Mouse (Mus musculus) intestine, embryonic 14.5 days (tissue): ENCODE results near the gene Mrgprg. TPM values are rescaled to one million over a fixed set of nuclear protein-coding genes. Genes with fewer than 3 reads are reported as not detected.

ENCODE experiments used
- ATAC-seq: fragments of 200-750 bp; cut with Nextera tagmentation; replicated peaks from 2 replicates; pipeline ENCODE4 v1.8.0; 2017; ENCODE audit warnings: low read depth, moderate number of reproducible peaks, moderate TSS enrichment, moderate library complexity; ENCODE audit not compliant: low FRiP score, low TSS enrichment
- DNase-seq: peaks from one replicate; pipeline ENCODE4 v3.0.0-alpha.2; 2018; ENCODE audit warnings: low spot score
- H3K27ac ChIP-seq: fragments of 300-500 bp; sonication (generic); 2 replicates; pipeline ENCODE4 v1.5.1; 2014; ENCODE audit warnings: low read depth, mild to moderate bottlenecking, control low read depth
- H3K27me3 ChIP-seq: fragments of 300-500 bp; sonication (generic); replicated peaks from 2 replicates; pipeline ENCODE4 v1.6.1; 2014; ENCODE audit warnings: low read length, control low read depth; ENCODE audit not compliant: control insufficient read depth, insufficient read depth
- H3K36me3 ChIP-seq: fragments of 300-500 bp; sonication (generic); 2 replicates; pipeline ENCODE4 v1.6.1; 2014; ENCODE audit warnings: low read length, control low read depth; ENCODE audit not compliant: control insufficient read depth, insufficient read depth
- H3K4me1 ChIP-seq: fragments of 300-500 bp; sonication (generic); replicated peaks from 2 replicates; pipeline ENCODE4 v1.6.1; 2014; ENCODE audit warnings: low read length, control low read depth, mixed read lengths; ENCODE audit not compliant: control insufficient read depth, insufficient read depth
- H3K4me2 ChIP-seq: fragments of 300-500 bp; sonication (generic); 2 replicates; pipeline ENCODE4 v1.6.1; 2014; ENCODE audit warnings: low read length
- H3K4me3 ChIP-seq: fragments of 300-500 bp; sonication (generic); 2 replicates; pipeline ENCODE4 v1.5.1; 2014; ENCODE audit warnings: low read depth, low read length, control low read depth, mixed read lengths
- H3K9ac ChIP-seq: fragments of 300-500 bp; sonication (generic); 2 replicates; pipeline ENCODE4 v1.6.1; 2014; ENCODE audit warnings: mild to moderate bottlenecking, low read length
- H3K9me3 ChIP-seq: fragments of 300-500 bp; sonication (generic); 2 replicates; pipeline ENCODE4 v1.6.1; 2016; ENCODE audit warnings: low read length, control low read depth; ENCODE audit not compliant: control insufficient read depth
- WGBS: fragments of 180-500 bp; shearing (Covaris S2); extraction: QIAGEN DNeasy Blood & Tissue Kit; methylation state at CpG from one replicate; pipeline ENCODE4 v1.1.7; 2014; 5-methylcytosine and 5-hydroxymethylcytosine counted together
- polyA plus RNA-seq: library from polyadenylated mRNA; unstranded; fragments of >200 nt; fragmentation: Nextera tagmentation; extraction: Ambion mirVana; gene quantifications from 2 replicates; pipeline ENCODE4 v1.2.1, GENCODE M21; 2014

The Mrgprg gene
- polyA plus RNA-seq, 1 experiment from 2014 or later: not detected

GRCm38 (mm10) chr7:143758956-143759355 is 7.8 kb downstream of the Mrgprg start:
- no peak for DNase-seq
- WGBS: 62% methylated on average over 3 of the region's 3 CpGs
- no peak overlapping the region for H3K27ac ChIP-seq

GRCm38 (mm10) chr7:143757696-143758095 is 9.1 kb downstream of the Mrgprg start:
- Histone ChIP-seq H3K4me3 (no peak overlapping the region), H3K27me3 (peaks cover 12% of the 10 kb centered on the region; the same call in 1 of the 2 replicates), H3K4me1 (0 out of 2 replicates have a peak, but pooled peaks cover 3% of the 10 kb centered on the region), H3K36me3 (no peaks in the 10 kb centered on the region), H3K9me3 (no peaks in the 10 kb centered on the region), H3K9ac (no peak overlapping the region), H3K27ac (no peak overlapping the region), H3K4me2 (no peak overlapping the region; the same call in 1 of the 2 replicates)
- ATAC-seq: no peak
- WGBS: 67% methylated on average over 3 of the region's 3 CpGs
- no peak for DNase-seq

More at GRCm38 (mm10) chr7:143758956-143759355, 7.8 kb downstream of the Mrgprg start:
- ATAC-seq: no peak
- no peaks in the 10 kb centered on the region for H3K9me3 ChIP-seq
- H3K9ac ChIP-seq: no peak overlapping the region
- H3K36me3 ChIP-seq: no peaks in the 10 kb centered on the region
- peaks cover 12% of the 10 kb centered on the region; the same call in 1 of the 2 replicates for H3K27me3 ChIP-seq
- 0 out of 2 replicates have a peak, but pooled peaks cover 3% of the 10 kb centered on the region for H3K4me1 ChIP-seq
- no peak overlapping the region for H3K4me3 ChIP-seq
- H3K4me2 ChIP-seq: no peak overlapping the region

DNA sequence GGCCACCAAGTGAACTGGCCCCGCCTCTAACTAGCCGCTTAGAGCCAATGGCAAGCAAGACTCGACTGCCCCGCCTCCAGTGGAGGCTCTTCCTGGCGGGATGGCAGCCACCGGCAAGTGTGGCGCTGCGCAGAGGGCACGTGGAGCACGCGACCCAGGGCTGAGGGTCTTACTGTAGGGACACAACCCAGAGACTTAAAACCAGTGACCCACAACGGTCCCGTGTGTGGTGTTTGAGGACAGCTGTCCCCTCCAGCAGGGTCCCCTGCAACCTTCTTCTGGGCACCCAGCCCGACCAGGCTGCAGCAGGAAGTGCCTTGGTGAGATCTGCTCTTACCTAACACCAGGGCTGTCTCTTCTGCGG is 9.8 kb downstream of the Mrgprg start:
- DNase-seq (peak; percentile 79), ATAC-seq (peak; percentile 90)
- H3K36me3 ChIP-seq: no peaks in the 10 kb centered on the region
- H3K9ac ChIP-seq: no peak overlapping the region; the same call in 1 of the 2 replicates
- 0 out of 2 replicates have a peak, but pooled peaks cover 3% of the 10 kb centered on the region for H3K4me1 ChIP-seq
- no peaks in the 10 kb centered on the region for H3K9me3 ChIP-seq
- WGBS: 1% methylated on average over 15 of the region's 15 CpGs
- no peak overlapping the region for H3K27ac ChIP-seq
- peak overlapping the region; percentile 85 for H3K4me2 ChIP-seq
- H3K27me3 ChIP-seq: peaks cover 12% of the 10 kb centered on the region; the same call in 1 of the 2 replicates
- H3K4me3 ChIP-seq: peak overlapping the region; percentile 38

DNA sequence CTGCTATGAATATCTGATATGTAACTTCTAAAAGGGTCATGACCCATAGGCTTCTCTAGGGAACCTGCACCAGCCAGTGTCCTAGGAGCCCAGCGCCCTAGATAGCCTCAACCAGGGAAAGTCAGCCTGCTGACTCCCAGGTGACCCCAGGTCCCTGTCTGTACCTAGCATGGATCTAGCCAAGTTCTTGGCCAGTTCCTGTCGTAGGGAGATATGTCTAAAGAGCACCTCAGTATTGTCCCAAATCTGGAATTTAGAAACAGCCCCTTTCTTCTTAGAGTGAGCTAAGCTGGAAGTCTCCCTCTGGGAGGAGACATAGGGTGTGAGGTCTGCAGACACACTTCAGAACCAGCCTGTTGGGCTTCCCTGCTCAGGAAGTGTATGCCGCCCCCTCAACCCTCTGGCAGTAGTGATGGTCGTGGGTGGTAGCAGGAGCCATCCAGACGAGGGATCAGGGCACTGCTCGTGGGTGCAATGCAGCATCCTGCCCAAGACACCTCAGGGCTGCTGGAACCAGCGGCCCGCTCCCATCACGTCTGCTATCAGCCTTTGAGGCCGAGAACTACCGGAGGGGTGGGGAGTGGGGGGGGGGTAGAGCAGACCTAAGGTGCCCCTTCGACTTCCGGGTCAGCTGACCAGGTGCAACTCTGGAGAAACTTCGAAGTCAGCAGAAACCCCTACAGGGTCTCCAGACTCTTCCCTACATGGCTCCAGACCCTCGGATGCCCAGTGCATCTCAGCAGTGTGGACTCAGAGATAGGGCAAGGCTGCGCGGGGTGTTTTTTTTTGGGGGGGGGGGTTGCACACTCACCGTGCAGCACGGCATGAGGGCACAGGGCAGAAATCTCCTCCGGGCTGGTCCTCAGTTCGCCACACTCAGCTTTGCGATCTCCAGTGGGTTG is 10.4 kb downstream of the Mrgprg start, which contains the start of gene Osbpl5:
Gene Osbpl5 (minus strand): TSS at position 861 of the 902 bp plus-strand sequence.
- Histone ChIP-seq H3K36me3 (no peaks in the 10 kb centered on the region), H3K4me1 (0 out of 2 replicates have a peak, but pooled peaks cover 3% of the 10 kb centered on the region), H3K27me3 (peaks cover 12% of the 10 kb centered on the region; the same call in 1 of the 2 replicates), H3K4me2 (peak within 1 kb of the TSS; percentile 85), H3K27ac (no peak within 1 kb of the TSS), H3K9ac (no peak within 1 kb of the TSS; the same call in 1 of the 2 replicates), H3K9me3 (no peaks in the 10 kb centered on the region), H3K4me3 (peak within 1 kb of the TSS; percentile 38)
- no peak for DNase-seq
- WGBS: 25% methylated on average over 21 of the region's 22 CpGs
- ATAC-seq: peak; percentile 30; the same call in 1 of the 2 replicates

DNA sequence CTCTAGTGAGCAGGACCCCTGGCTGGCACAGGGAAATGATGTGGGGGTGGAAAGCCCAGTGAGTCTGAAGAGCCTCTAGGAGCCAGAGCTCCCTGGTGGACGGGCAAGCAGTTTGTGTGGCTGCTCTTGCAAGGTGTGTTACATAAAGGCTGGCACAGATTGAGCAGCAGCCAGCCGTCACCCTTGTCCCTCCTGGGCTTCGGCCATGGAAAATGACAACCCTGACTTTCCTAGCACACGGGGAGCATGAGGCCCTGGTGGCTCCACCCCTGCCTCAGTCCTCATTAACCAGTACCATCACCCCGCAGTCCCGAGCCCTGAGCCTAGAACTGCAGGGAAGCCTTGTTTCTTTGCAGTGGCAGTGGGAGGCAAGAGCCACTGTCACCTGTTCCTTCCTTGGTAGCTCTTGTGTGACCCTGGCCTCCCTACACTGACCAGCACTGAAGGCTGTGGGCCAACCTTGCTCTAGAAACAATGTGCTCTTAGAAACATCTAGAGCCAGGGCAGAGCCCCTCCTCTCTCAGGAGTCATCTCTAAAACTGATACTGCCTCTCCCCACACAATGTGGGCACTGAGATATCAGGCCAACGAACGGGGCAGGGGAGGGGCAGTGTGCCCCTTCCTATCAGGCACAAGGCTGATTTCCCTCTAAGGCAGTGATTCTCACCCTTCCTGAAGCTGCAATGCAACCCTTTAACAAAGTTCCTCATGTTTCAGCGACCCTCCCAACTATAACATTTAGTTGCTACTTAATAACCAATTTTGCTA is 11.3 kb downstream of the Mrgprg start:
- Histone ChIP-seq H3K9me3 (no peaks in the 10 kb centered on the region), H3K9ac (no peak overlapping the region), H3K4me3 (no peak overlapping the region), H3K27ac (no peak overlapping the region), H3K4me2 (no peak overlapping the region), H3K36me3 (no peaks in the 10 kb centered on the region), H3K27me3 (peaks cover 12% of the 10 kb centered on the region; the same call in 1 of the 2 replicates), H3K4me1 (0 out of 2 replicates have a peak, but pooled peaks cover 3% of the 10 kb centered on the region)
- no peak for ATAC-seq
- DNase-seq: no peak
- 77% methylated on average over 9 of the region's 9 CpGs for WGBS

DNA sequence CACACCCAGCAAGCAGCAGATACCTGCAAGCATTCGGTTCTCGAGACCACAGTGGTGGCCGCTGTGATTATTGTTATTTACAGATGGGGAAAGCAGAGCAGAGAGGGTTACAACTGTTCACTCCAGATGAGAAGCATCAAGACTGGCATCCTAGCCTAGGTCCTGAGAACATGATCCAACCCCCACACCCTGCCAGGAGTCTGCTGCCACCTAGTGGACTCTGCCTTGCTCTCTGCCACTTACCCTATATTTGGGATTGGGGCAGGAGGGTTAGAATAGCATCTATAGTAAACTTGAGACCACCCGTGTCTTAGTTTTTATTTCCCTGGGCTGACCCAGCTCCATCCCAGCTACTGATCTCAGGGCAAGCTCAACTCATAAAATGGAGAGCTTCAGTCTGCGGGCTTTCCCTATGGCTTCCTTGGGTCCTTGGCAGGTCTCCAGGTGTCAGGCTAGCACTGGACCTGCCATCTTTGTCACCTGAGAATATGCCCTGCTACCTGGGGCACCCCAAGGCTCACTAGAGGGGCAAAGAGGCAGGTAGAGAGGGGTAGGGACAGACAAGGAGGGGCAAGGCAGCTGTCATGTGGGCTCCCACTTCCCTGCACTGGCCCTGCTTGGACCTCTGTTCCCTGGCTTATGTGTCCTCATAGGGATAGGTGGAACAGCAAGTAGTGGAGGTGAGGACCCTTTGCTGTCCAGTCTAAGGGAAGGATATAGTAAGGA is 12.6 kb downstream of the Mrgprg start:
- H3K36me3 ChIP-seq: no peaks in the 10 kb centered on the region
- H3K4me3 ChIP-seq: no peak overlapping the region
- DNase-seq (peak; percentile 79), ATAC-seq (no peak)
- H3K9me3 ChIP-seq: no peaks in the 10 kb centered on the region
- H3K9ac ChIP-seq: no peak overlapping the region
- no peak overlapping the region for H3K4me2 ChIP-seq
- H3K4me1 ChIP-seq: 0 out of 2 replicates have a peak, but pooled peaks cover 3% of the 10 kb centered on the region
- no peak overlapping the region for H3K27ac ChIP-seq
- peaks cover 12% of the 10 kb centered on the region; the same call in 1 of the 2 replicates for H3K27me3 ChIP-seq
- 43% methylated on average over 5 of the region's 5 CpGs for WGBS

DNA sequence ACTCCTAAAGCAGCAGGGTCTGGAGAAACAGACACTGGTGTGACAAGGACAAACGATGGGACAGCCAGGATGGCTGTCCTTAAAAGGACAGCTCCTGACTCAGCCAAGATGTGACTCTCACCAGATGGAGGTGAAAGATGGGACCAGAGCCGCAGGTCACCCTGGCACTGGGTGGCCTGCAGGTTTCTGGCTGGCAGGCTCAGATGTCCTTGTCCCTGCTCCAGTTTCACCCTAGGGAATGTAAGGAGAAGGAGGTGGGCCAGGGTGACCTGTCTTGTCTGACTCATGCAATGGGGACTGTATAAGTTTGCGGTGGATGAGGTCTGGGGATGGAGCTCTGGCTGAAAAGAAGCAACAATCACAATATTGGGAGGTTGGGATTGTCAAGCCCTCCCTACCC is 14.2 kb downstream of the Mrgprg start:
- 0 out of 2 replicates have a peak, but pooled peaks cover 3% of the 10 kb centered on the region for H3K4me1 ChIP-seq
- no peaks in the 10 kb centered on the region for H3K9me3 ChIP-seq
- no peak overlapping the region for H3K9ac ChIP-seq
- no peak overlapping the region for H3K27ac ChIP-seq
- H3K4me2 ChIP-seq: no peak overlapping the region
- no peak overlapping the region for H3K4me3 ChIP-seq
- H3K27me3 ChIP-seq: peaks cover 12% of the 10 kb centered on the region; the same call in 1 of the 2 replicates
- WGBS: 81% methylated on average over 3 of the region's 3 CpGs
- ATAC-seq (no peak), DNase-seq (no peak)
- no peaks in the 10 kb centered on the region for H3K36me3 ChIP-seq

- 56% methylated on average over 4 of the region's 4 CpGs for WGBS
- H3K4me2 ChIP-seq: no peak overlapping the region
- ATAC-seq: no peak
Observed at GRCm38 (mm10) chr7:143752056-143752455, 14.7 kb downstream of the Mrgprg start.

More at GRCm38 (mm10) chr7:143752056-143752455, 14.7 kb downstream of the Mrgprg start:
- Histone ChIP-seq H3K9ac (no peak overlapping the region), H3K27ac (no peak overlapping the region), H3K36me3 (no peaks in the 10 kb centered on the region), H3K4me1 (0 out of 2 replicates have a peak, but pooled peaks cover 3% of the 10 kb centered on the region), H3K9me3 (no peaks in the 10 kb centered on the region), H3K27me3 (peaks cover 12% of the 10 kb centered on the region; the same call in 1 of the 2 replicates), H3K4me3 (no peak overlapping the region)
- DNase-seq: peak; percentile 42
